Mouse (Mus musculus) lung, postnatal 0 days (tissue): ENCODE results near the gene Ckmt2. TPM values are rescaled to one million over a fixed set of nuclear protein-coding genes. Genes with fewer than 3 reads are reported as not detected.

Source experiments
- ATAC-seq: fragments of 200-750 bp; cut with Nextera tagmentation; 2 replicates; pipeline ENCODE4 v1.8.0; 2017; ENCODE audit warnings: moderate library complexity
- DNase-seq: peaks from one replicate; pipeline ENCODE4 v3.0.0-alpha.2; 2016; ENCODE audit warnings: low spot score
- H3K27ac ChIP-seq: fragments of 300-500 bp; sonication (generic); 2 replicates; pipeline ENCODE4 v1.5.1; 2014; ENCODE audit warnings: antibody characterized with exemption, mild to moderate bottlenecking, low read length, mixed read lengths
- H3K27me3 ChIP-seq: fragments of 300-500 bp; sonication (generic); replicated peaks from 2 replicates; pipeline ENCODE4 v1.6.1; 2014; ENCODE audit warnings: low read length, mixed read lengths; ENCODE audit not compliant: insufficient read depth
- H3K36me3 ChIP-seq: fragments of 300-500 bp; sonication (generic); 2 replicates; pipeline ENCODE4 v1.6.1; 2014; ENCODE audit warnings: low read length, mixed read lengths; ENCODE audit not compliant: insufficient read depth
- H3K4me1 ChIP-seq: fragments of 300-500 bp; sonication (generic); 2 replicates; pipeline ENCODE4 v1.6.1; 2014; ENCODE audit warnings: antibody characterized with exemption, low read depth, low read length, mixed read lengths; ENCODE audit not compliant: insufficient read depth
- H3K4me2 ChIP-seq: fragments of 300-500 bp; sonication (generic); replicated peaks from 2 replicates; pipeline ENCODE4 v1.6.1; 2014; ENCODE audit warnings: low read depth, mild to moderate bottlenecking, low read length, moderate library complexity, mixed read lengths
- H3K4me3 ChIP-seq: fragments of 300-500 bp; sonication (generic); 2 replicates; pipeline ENCODE4 v1.5.1; 2014; ENCODE audit warnings: low read depth, low read length
- H3K9ac ChIP-seq: fragments of 300-500 bp; sonication (generic); replicated peaks from 2 replicates; pipeline ENCODE4 v1.6.1; 2014; ENCODE audit warnings: low read depth, mild to moderate bottlenecking
- H3K9me3 ChIP-seq: fragments of 300-500 bp; sonication (generic); 2 replicates; pipeline ENCODE4 v1.6.1; 2016; ENCODE audit warnings: low read length, mixed read lengths
- CTCF ChIP-seq: IDR thresholded peaks from 2 replicates; pipeline ENCODE4 v1.5.1; 2016; ENCODE audit warnings: antibody characterized with exemption, mild to moderate bottlenecking
- EP300 ChIP-seq: IDR thresholded peaks from 2 replicates; pipeline ENCODE4 v1.6.1; 2016; ENCODE audit warnings: antibody characterized with exemption, mild to moderate bottlenecking, control low read depth
- WGBS: fragments of 180-500 bp; shearing (Covaris S2); extraction: QIAGEN DNeasy Blood & Tissue Kit; methylation state at CpG from one replicate; pipeline ENCODE4 v1.1.7; 2014; 5-methylcytosine and 5-hydroxymethylcytosine counted together
- polyA plus RNA-seq: library from polyadenylated mRNA; unstranded; fragments of >200 nt; fragmentation: Nextera tagmentation; extraction: Ambion mirVana; gene quantifications from 2 replicates; pipeline ENCODE4 v1.2.1, GENCODE M21; 2015

Gene Ckmt2
- polyA plus RNA-seq, 1 experiment from 2014 or later, result 0.20 TPM

DNA sequence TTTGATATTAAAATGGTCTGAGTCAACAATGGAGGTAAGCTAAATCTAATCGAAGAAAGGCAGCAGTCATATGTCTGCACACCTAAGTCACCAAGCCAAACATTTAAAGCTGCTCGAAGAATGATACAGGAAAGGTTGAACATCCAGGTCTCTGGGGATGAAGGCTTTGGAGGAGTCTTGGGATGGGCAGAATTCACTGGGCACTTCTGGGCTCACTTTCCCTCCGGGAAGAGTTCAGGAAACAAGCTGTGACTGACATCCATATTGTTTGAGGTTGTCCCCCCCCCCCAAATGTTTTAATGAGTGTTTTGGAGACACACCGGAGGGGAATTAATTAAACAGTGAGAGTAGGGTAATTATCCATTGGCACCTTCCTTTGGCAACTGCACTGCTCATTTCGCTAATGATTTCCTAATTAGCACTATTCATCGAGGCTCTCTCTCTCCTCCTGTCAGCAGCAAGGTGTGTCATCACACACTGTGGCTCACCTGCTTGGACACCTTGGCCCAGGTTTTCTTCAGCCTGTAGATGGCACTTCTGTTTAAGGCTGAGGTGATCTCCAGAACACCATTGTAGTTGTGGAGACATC, 13.4 kb upstream of the Ckmt2 start:
- H3K9ac ChIP-seq, result no peak overlapping the region
- H3K27me3 ChIP-seq, result no peaks in the 10 kb centered on the region
- no peak overlapping the region for H3K4me2 ChIP-seq
- DNase-seq, result no peak
- TF ChIP-seq EP300 (no peak), CTCF (no peak)
- 87% methylated on average over 6 of the region's 6 CpGs for WGBS
- no peaks in the 10 kb centered on the region for H3K4me1 ChIP-seq
- no peaks in the 10 kb centered on the region for H3K36me3 ChIP-seq
- H3K9me3 ChIP-seq, result no peaks in the 10 kb centered on the region
- no peak overlapping the region for H3K4me3 ChIP-seq
- no peak overlapping the region for H3K27ac ChIP-seq
- no peak for ATAC-seq

- H3K4me3 ChIP-seq, result no peak overlapping the region
- H3K4me2 ChIP-seq, result no peak overlapping the region
- no peak overlapping the region for H3K27ac ChIP-seq
- no peaks in the 10 kb centered on the region for H3K36me3 ChIP-seq
- no peak for DNase-seq
- ATAC-seq, result no peak
- TF ChIP-seq EP300, result no peak
- TF ChIP-seq CTCF, result no peak
- no peaks in the 10 kb centered on the region for H3K4me1 ChIP-seq
- H3K9ac ChIP-seq, result no peak overlapping the region
- H3K9me3 ChIP-seq, result no peaks in the 10 kb centered on the region
- no peaks in the 10 kb centered on the region for H3K27me3 ChIP-seq
- 73% methylated on average over 5 of the region's 5 CpGs for WGBS
Observed at GRCm38 (mm10) chr13:91884714-91885386, 8.2 kb upstream of the Ckmt2 start.

- ATAC-seq (no peak), DNase-seq (peak; percentile 39)
- H3K27me3 ChIP-seq, result no peaks in the 10 kb centered on the region
- no peaks in the 10 kb centered on the region for H3K9me3 ChIP-seq
- H3K4me2 ChIP-seq, result no peak overlapping the region
- WGBS, result 58% methylated on average over 9 of the region's 9 CpGs
- H3K4me1 ChIP-seq, result no peaks in the 10 kb centered on the region
- H3K27ac ChIP-seq, result no peak overlapping the region
- H3K9ac ChIP-seq, result no peak overlapping the region
- H3K4me3 ChIP-seq, result no peak overlapping the region
- TF ChIP-seq EP300 (no peak), CTCF (peak; percentile 76)
- no peaks in the 10 kb centered on the region for H3K36me3 ChIP-seq
Observed at GRCm38 (mm10) chr13:91881837-91882480, 5.3 kb upstream of the Ckmt2 start.

- Histone ChIP-seq H3K27me3 (no peaks in the 10 kb centered on the region), H3K4me3 (no peak overlapping the region), H3K27ac (no peak overlapping the region), H3K4me1 (no peaks in the 10 kb centered on the region), H3K9ac (no peak overlapping the region), H3K4me2 (no peak overlapping the region), H3K36me3 (no peaks in the 10 kb centered on the region), H3K9me3 (no peaks in the 10 kb centered on the region)
- 80% methylated on average over 4 of the region's 4 CpGs for WGBS
- DNase-seq (no peak), ATAC-seq (no peak)
- no peak for TF ChIP-seq EP300
- no peak for TF ChIP-seq CTCF
Observed at GRCm38 (mm10) chr13:91880256-91880655, 3.6 kb upstream of the Ckmt2 start.

- Histone ChIP-seq H3K9ac (no peak overlapping the region), H3K27me3 (no peaks in the 10 kb centered on the region), H3K4me3 (no peak overlapping the region), H3K4me2 (no peak overlapping the region), H3K36me3 (no peaks in the 10 kb centered on the region), H3K9me3 (no peaks in the 10 kb centered on the region), H3K4me1 (no peaks in the 10 kb centered on the region), H3K27ac (no peak overlapping the region)
- TF ChIP-seq CTCF (no peak), EP300 (no peak)
- 67% methylated on average over 3 of the region's 3 CpGs for WGBS
- ATAC-seq (no peak), DNase-seq (no peak)
Observed at GRCm38 (mm10) chr13:91877996-91878395, 1.3 kb upstream of the Ckmt2 start.

DNA sequence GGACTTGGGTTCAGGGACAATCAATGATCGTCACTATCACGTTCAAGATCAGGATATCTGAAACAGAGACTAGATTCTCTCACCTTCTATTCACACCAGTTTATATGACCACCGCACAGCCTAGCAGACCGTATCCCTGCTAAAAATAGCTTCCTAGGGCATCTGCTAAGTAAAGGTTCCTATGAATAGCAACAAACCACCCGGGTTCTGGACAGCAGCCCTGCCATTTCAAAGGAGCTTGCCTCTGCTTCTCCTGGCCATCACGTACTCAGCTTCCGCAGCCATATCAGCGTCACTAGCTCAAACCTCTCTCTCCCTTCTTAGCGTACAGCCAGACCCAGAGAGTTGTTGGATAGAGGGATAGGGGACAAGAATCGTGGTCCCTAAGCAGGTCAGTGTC, 665 bp upstream of the Ckmt2 start:
- ATAC-seq (no peak), DNase-seq (no peak)
- Histone ChIP-seq H3K36me3 (no peaks in the 10 kb centered on the region), H3K4me3 (no peak overlapping the region), H3K27me3 (no peaks in the 10 kb centered on the region), H3K4me1 (no peaks in the 10 kb centered on the region), H3K27ac (no peak overlapping the region), H3K9me3 (no peaks in the 10 kb centered on the region), H3K9ac (no peak overlapping the region), H3K4me2 (no peak overlapping the region)
- TF ChIP-seq CTCF (no peak), EP300 (no peak)
- 67% methylated on average over 10 of the region's 10 CpGs for WGBS
